Mouse (Mus musculus): Measurements from ENCODE around the gene Srrm4. TPM values are rescaled to one million over a fixed set of nuclear protein-coding genes. Genes with fewer than 3 reads are reported as not detected.

The Srrm4 gene
- polyA plus RNA-seq, 1 experiment = 0.06 TPM

DNA sequence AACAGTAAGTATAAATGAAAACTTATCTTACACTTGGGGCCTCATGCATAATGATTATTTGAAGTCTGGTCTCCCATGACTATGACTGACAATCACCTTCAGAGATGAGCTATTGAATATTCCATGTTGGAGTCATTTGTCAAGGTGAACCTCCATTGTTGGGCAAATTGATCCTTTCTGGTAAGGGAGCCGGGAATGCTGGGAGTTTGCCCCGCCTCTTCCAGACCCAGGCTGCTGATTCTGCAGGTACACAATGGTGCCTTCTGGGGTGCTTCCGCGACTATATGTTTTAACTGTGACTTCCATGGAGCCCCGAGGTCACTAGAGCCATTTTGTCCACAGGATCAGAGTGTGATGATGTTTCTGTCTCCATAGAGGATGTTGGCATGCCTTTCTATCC, 195.5 kb downstream of the Srrm4 start:
- Histone ChIP-seq H3K36me3 (ENCODE audit: control insufficient read depth, insufficient read depth) (no peaks in the 10 kb centered on the region), H3K79me2 (ENCODE audit: control insufficient read depth, insufficient read depth) (no peaks in the 10 kb centered on the region), H3K79me3 (ENCODE audit: low read depth) (no peaks in the 10 kb centered on the region), H3K27me3 (ENCODE audit: control insufficient read depth, insufficient read depth, insufficient read length) (no peaks in the 10 kb centered on the region), H3ac (ENCODE audit: control insufficient read depth, insufficient read length, low read depth) (no peak overlapping the region), H3K4me3 (ENCODE audit: insufficient read depth, poor library complexity, severe bottlenecking) (no peak overlapping the region)
- TF ChIP-seq USF1 (IDR thresholded peaks at IDR 0.05; ENCODE audit: low read depth) (no peak), CTCF (IDR thresholded peaks at IDR 0.05; ENCODE audit: control insufficient read depth, insufficient read depth, insufficient read length) (no peak), MYOG (IDR thresholded peaks at IDR 0.05; ENCODE audit: control insufficient read depth, extremely low read depth, insufficient read length) (no peak), MYOD1 (IDR thresholded peaks at IDR 0.05; ENCODE audit: control insufficient read depth, insufficient read length, low read depth) (no peak), MAX (IDR thresholded peaks at IDR 0.05) (no peak), FOSL1 (IDR thresholded peaks at IDR 0.05; ENCODE audit: insufficient read depth, low read length, poor library complexity, severe bottlenecking) (no peak), CEBPB (IDR thresholded peaks at IDR 0.05; ENCODE audit: low read depth) (no peak)

DNA sequence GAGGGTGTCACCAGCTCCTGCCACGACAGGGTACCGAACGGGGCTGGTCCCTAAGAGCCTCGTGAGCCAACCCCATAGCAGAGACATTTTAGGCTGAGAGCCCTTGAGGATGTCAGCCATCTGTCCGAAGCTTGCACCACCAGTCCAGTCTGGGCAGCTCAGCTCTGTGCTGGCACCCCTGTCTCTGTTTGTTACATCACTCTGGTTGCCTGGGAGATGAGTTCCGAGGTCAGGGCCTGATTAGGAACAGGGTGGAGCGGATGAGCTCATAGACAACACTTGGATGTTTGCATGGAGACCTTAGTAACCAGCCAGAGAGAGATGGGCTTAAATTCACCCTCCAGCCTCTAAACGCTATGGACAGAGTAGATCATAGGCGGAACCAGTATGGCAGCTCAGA, 199.0 kb downstream of the Srrm4 start:
- Histone ChIP-seq H3K4me3 (ENCODE audit: insufficient read depth, poor library complexity, severe bottlenecking) (no peak overlapping the region), H3K79me3 (ENCODE audit: low read depth) (no peaks in the 10 kb centered on the region), H3K27me3 (ENCODE audit: control insufficient read depth, insufficient read depth, insufficient read length) (no peaks in the 10 kb centered on the region), H3K36me3 (ENCODE audit: control insufficient read depth, insufficient read depth) (no peaks in the 10 kb centered on the region), H3ac (ENCODE audit: control insufficient read depth, insufficient read length, low read depth) (no peak overlapping the region), H3K79me2 (ENCODE audit: control insufficient read depth, insufficient read depth) (no peaks in the 10 kb centered on the region)
- no peak for TF ChIP-seq FOSL1 (IDR thresholded peaks at IDR 0.05; ENCODE audit: insufficient read depth, low read length, poor library complexity, severe bottlenecking)

DNA sequence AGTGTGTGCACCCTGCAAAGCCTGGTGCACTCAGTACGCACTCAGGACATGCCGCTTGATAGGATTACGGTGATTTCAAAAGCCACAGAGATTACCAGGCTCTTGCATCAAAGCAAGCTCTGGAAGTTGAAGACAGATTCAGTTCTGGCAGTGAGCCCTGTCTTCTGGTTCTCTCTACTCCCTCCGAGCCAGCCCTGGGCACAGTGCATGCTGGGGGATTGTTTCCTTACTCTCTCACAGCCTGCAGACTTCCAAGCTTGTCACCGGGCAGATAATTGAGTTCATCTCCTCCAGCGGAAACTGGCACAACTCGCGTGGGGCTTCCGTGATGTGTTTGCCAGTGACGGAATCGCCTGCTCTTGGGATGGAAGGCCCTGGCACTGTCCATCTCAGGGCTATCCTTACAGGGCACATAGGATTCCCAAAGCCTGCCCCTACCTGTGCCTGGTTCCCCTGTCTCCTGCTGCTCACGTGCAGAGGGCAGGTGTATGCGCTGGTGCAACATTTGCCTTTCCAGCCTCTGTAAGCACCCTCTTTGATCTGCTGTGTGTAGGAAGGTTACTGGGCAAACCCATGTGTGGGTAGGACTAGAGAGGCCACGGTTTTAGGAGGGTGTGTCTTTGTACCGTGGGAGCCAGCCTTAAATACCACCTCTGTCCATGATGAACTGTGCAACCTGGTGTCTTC, 201.6 kb downstream of the Srrm4 start:
- Histone ChIP-seq H3K36me3 (ENCODE audit: control insufficient read depth, insufficient read depth) (no peaks in the 10 kb centered on the region), H3K79me2 (ENCODE audit: control insufficient read depth, insufficient read depth) (no peaks in the 10 kb centered on the region), H3K79me3 (ENCODE audit: low read depth) (no peaks in the 10 kb centered on the region), H3K27me3 (ENCODE audit: control insufficient read depth, insufficient read depth, insufficient read length) (no peaks in the 10 kb centered on the region), H3K4me3 (ENCODE audit: insufficient read depth, poor library complexity, severe bottlenecking) (no peak overlapping the region), H3ac (ENCODE audit: control insufficient read depth, insufficient read length, low read depth) (no peak overlapping the region)
- no peak for TF ChIP-seq FOSL1 (IDR thresholded peaks at IDR 0.05; ENCODE audit: insufficient read depth, low read length, poor library complexity, severe bottlenecking)
- TF ChIP-seq MAX (IDR thresholded peaks at IDR 0.05) = no peak
- TF ChIP-seq CEBPB (IDR thresholded peaks at IDR 0.05; ENCODE audit: low read depth) = no peak
- TF ChIP-seq MYOD1 (IDR thresholded peaks at IDR 0.05; ENCODE audit: control insufficient read depth, insufficient read length, low read depth) = no peak
- TF ChIP-seq MYOG (IDR thresholded peaks at IDR 0.05; ENCODE audit: control insufficient read depth, extremely low read depth, insufficient read length) = no peak
- TF ChIP-seq USF1 (IDR thresholded peaks at IDR 0.05; ENCODE audit: low read depth) = no peak
- no peak for TF ChIP-seq CTCF (IDR thresholded peaks at IDR 0.05; ENCODE audit: control insufficient read depth, insufficient read depth, insufficient read length)

DNA sequence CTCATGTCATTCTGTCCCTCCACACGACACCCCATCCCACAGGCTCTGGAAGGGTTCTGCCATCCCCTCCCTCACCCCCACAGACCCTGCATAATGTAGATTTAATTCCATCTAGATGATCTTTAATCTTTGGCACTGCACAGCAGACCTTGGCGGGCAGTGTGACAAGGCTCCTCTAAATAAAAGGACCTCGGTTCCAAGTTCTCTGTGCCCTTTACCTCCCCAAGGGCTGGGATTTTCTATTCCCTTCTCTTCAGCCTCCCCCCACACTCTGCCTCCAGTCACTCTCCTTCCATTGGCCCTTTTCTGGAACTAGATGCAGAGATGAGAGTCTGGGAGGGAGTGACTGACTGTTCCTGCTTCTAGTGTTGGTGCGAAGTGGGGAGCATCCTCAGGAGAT, 202.3 kb downstream of the Srrm4 start:
- TF ChIP-seq MYOG (IDR thresholded peaks at IDR 0.05; ENCODE audit: control insufficient read depth, extremely low read depth, insufficient read length) (no peak), MAX (IDR thresholded peaks at IDR 0.05) (no peak), FOSL1 (IDR thresholded peaks at IDR 0.05; ENCODE audit: insufficient read depth, low read length, poor library complexity, severe bottlenecking) (no peak)
- Histone ChIP-seq H3K4me3 (ENCODE audit: insufficient read depth, poor library complexity, severe bottlenecking) (no peak overlapping the region), H3K27me3 (ENCODE audit: control insufficient read depth, insufficient read depth, insufficient read length) (no peaks in the 10 kb centered on the region), H3ac (ENCODE audit: control insufficient read depth, insufficient read length, low read depth) (no peak overlapping the region), H3K79me2 (ENCODE audit: control insufficient read depth, insufficient read depth) (no peaks in the 10 kb centered on the region), H3K79me3 (ENCODE audit: low read depth) (no peaks in the 10 kb centered on the region), H3K36me3 (ENCODE audit: control insufficient read depth, insufficient read depth) (no peaks in the 10 kb centered on the region)

Other genes with a start within 250 kb of the Srrm4 start
- 58.6 TPM for gene Hspb8, start 169.0 kb downstream of the Srrm4 start, polyA plus RNA-seq (2012; fragmentation: generic; extraction: Trizol)

Data from C2C12 (cell line).